Mouse (Mus musculus) CH12.LX (cell line): ENCODE measurements around the gene Gm20388. TPM values are rescaled to one million over a fixed set of nuclear protein-coding genes. Genes with fewer than 3 reads are reported as not detected.

Experiments
- DNase-seq: peaks from one replicate; pipeline ENCODE4 v3.0.0-alpha.2; 2013; ENCODE audit errors: extremely low read depth
- H3K27ac ChIP-seq: 2 replicates; pipeline ENCODE4 v1.5.1; 2012; ENCODE audit warnings: low read depth, mild to moderate bottlenecking, control low read depth, moderate library complexity; ENCODE audit not compliant: insufficient read depth
- H3K27me3 ChIP-seq: replicated peaks from 2 replicates; pipeline ENCODE3; 2012; ENCODE audit warnings: inconsistent platforms
- H3K36me3 ChIP-seq, 2 experiments: replicated peaks in 1 of 2; 2 replicates each; pipeline versions ENCODE3 to v1.6.1; 2012; ENCODE audit warnings: inconsistent platforms in 1 of 2, low read length in 1 of 2, mild to moderate bottlenecking in 1 of 2, mixed read lengths in 1 of 2, moderate library complexity in 1 of 2; ENCODE audit not compliant: control insufficient read depth in 1 of 2, insufficient read depth in 1 of 2
- H3K4me1 ChIP-seq, 2 experiments: 2 replicates each; pipeline ENCODE4 v1.6.1; 2012; ENCODE audit warnings: inconsistent platforms in 1 of 2, moderate library complexity in 1 of 2; ENCODE audit not compliant: insufficient read depth in 2 of 2, control insufficient read depth in 1 of 2
- H3K4me2 ChIP-seq: 2 replicates; pipeline ENCODE4 v1.6.1; 2012; ENCODE audit warnings: low read depth, mild to moderate bottlenecking, control low read depth; ENCODE audit not compliant: poor library complexity, insufficient read depth, severe bottlenecking
- H3K4me3 ChIP-seq, 3 experiments: fragments of 150-350 bp in 1 of 3; sonication (generic) in 1 of 3; replicated peaks in 1 of 3; 2 replicates each; pipeline versions ENCODE3 to v1.5.1; 2011 to 2012; ENCODE audit warnings: low read depth in 2 of 3, low read length in 2 of 3, mild to moderate bottlenecking in 2 of 3, moderate library complexity in 2 of 3, control low read depth in 1 of 3, improper control_type of control experiment in 1 of 3, inconsistent platforms in 1 of 3, mixed read lengths in 1 of 3; ENCODE audit not compliant: poor library complexity in 1 of 3
- H3K79me2 ChIP-seq: replicated peaks from 2 replicates; pipeline ENCODE4 v1.6.1; 2012; ENCODE audit warnings: mild to moderate bottlenecking, moderate library complexity; ENCODE audit not compliant: control insufficient read depth, poor library complexity, insufficient read depth, severe bottlenecking; ENCODE audit errors: extremely low read depth
- H3K9ac ChIP-seq: 2 replicates; pipeline ENCODE4 v1.6.1; 2012; ENCODE audit warnings: low read depth, mild to moderate bottlenecking, control low read depth, moderate library complexity; ENCODE audit not compliant: insufficient read depth
- H3K9me3 ChIP-seq: replicated peaks from 2 replicates; pipeline ENCODE3; 2012; ENCODE audit warnings: low read length, inconsistent platforms, mixed read lengths
- BHLHE40 ChIP-seq: IDR thresholded peaks from 2 replicates; pipeline ENCODE4 v1.6.1; 2011; ENCODE audit warnings: mild to moderate bottlenecking, low read depth, low read length, improper control_type of control experiment
- CTCF ChIP-seq, 2 experiments: IDR thresholded peaks in 1 of 2; conservative IDR thresholded peaks in 1 of 2; 2 replicates each; pipeline ENCODE4 v1.5.1; 2011 to 2012; ENCODE audit warnings: low read depth in 2 of 2, low read length in 2 of 2, improper control_type of control experiment in 1 of 2, inconsistent platforms in 1 of 2, mild to moderate bottlenecking in 1 of 2, moderate library complexity in 1 of 2
- E2F4 ChIP-seq: IDR thresholded peaks from 2 replicates; pipeline ENCODE4 v1.6.1; 2011; ENCODE audit warnings: low read depth, low read length, improper control_type of control experiment; ENCODE audit not compliant: insufficient replicate concordance
- ELF1 ChIP-seq: IDR thresholded peaks from 2 replicates; pipeline ENCODE4 v1.6.1; 2014; ENCODE audit warnings: low read depth, mild to moderate bottlenecking, inconsistent platforms, low read length, improper control_type of control experiment
- EP300 ChIP-seq: IDR thresholded peaks from 2 replicates; pipeline ENCODE4 v1.6.1; 2011; ENCODE audit warnings: low read length, improper control_type of control experiment
- JUN ChIP-seq: IDR thresholded peaks from 2 replicates; pipeline ENCODE4 v1.6.1; 2011; ENCODE audit warnings: low read depth, mild to moderate bottlenecking, low read length, improper control_type of control experiment, moderate library complexity; ENCODE audit not compliant: insufficient read depth
- JUND ChIP-seq: conservative IDR thresholded peaks from 2 replicates; pipeline ENCODE4 v1.6.1; 2011; ENCODE audit warnings: low read depth, low read length, improper control_type of control experiment
- KAT2A ChIP-seq: IDR thresholded peaks from 2 replicates; pipeline ENCODE4 v1.6.1; 2012; ENCODE audit warnings: low read length, improper control_type of control experiment, inconsistent platforms; ENCODE audit not compliant: insufficient replicate concordance
- MAFK ChIP-seq: IDR thresholded peaks from 2 replicates; pipeline ENCODE4 v1.6.1; 2011; ENCODE audit warnings: low read length, improper control_type of control experiment; ENCODE audit not compliant: insufficient replicate concordance
- MAX ChIP-seq: IDR thresholded peaks from 2 replicates; pipeline ENCODE4 v1.6.1; 2011; ENCODE audit warnings: low read length, improper control_type of control experiment
- MAZ ChIP-seq: IDR thresholded peaks from 2 replicates; pipeline ENCODE4 v1.6.1; 2012; ENCODE audit warnings: low read depth, mild to moderate bottlenecking, inconsistent platforms, low read length, improper control_type of control experiment, moderate library complexity
- MEF2A ChIP-seq: IDR thresholded peaks from 2 replicates; pipeline ENCODE4 v1.6.1; 2014; ENCODE audit warnings: low read depth, mild to moderate bottlenecking, inconsistent platforms, low read length, improper control_type of control experiment, borderline replicate concordance
- MYC ChIP-seq: IDR thresholded peaks from 2 replicates; pipeline ENCODE4 v1.6.1; 2011; ENCODE audit warnings: low read depth, mild to moderate bottlenecking, improper control_type of control experiment, low read length
- POLR2A ChIP-seq: IDR thresholded peaks from 2 replicates; pipeline ENCODE4 v1.6.1; 2011; ENCODE audit warnings: low read depth, mild to moderate bottlenecking, improper control_type of control experiment, low read length
- RAD21 ChIP-seq: IDR thresholded peaks from 2 replicates; pipeline ENCODE4 v1.6.1; 2011; ENCODE audit warnings: low read depth, mild to moderate bottlenecking, low read length, improper control_type of control experiment, moderate library complexity
- RCOR1 ChIP-seq: conservative IDR thresholded peaks from 2 replicates; pipeline ENCODE4 v1.6.1; 2012; ENCODE audit warnings: low read depth, mild to moderate bottlenecking, inconsistent platforms, low read length, improper control_type of control experiment
- SIN3A ChIP-seq: IDR thresholded peaks from 2 replicates; pipeline ENCODE4 v1.6.1; 2012; ENCODE audit warnings: low read length, improper control_type of control experiment, inconsistent platforms
- SMC3 ChIP-seq: IDR thresholded peaks from 2 replicates; pipeline ENCODE4 v1.6.1; 2011; ENCODE audit warnings: low read depth, low read length, improper control_type of control experiment
- TBP ChIP-seq: conservative IDR thresholded peaks from 2 replicates; pipeline ENCODE4 v1.6.1; 2011; ENCODE audit warnings: low read depth, low read length, improper control_type of control experiment
- TCF12 ChIP-seq: IDR thresholded peaks from 2 replicates; pipeline ENCODE4 v1.6.1; 2014; ENCODE audit warnings: low read depth, mild to moderate bottlenecking, inconsistent platforms, low read length, improper control_type of control experiment
- UBTF ChIP-seq: IDR thresholded peaks from 2 replicates; pipeline ENCODE4 v1.6.1; 2012; ENCODE audit warnings: low read depth, mild to moderate bottlenecking, inconsistent platforms, low read length, improper control_type of control experiment, moderate library complexity
- USF1 ChIP-seq: IDR thresholded peaks from 2 replicates; pipeline ENCODE4 v1.6.1; 2014; ENCODE audit warnings: low read depth, mild to moderate bottlenecking, inconsistent platforms, low read length, improper control_type of control experiment
- USF2 ChIP-seq: conservative IDR thresholded peaks from 2 replicates; pipeline ENCODE4 v1.6.1; 2011; ENCODE audit warnings: low read depth, low read length, improper control_type of control experiment
- ZC3H11A ChIP-seq: IDR thresholded peaks from 2 replicates; pipeline ENCODE4 v1.6.1; 2012; ENCODE audit warnings: low read depth, mild to moderate bottlenecking, inconsistent platforms, low read length, improper control_type of control experiment
- ZNF384 ChIP-seq: IDR thresholded peaks from 2 replicates; pipeline ENCODE4 v1.6.1; 2012; ENCODE audit warnings: low read depth, low read length, improper control_type of control experiment, inconsistent platforms
- dilution Hi-C: fragments of 300-500 bp; cut with MboI; formaldehyde crosslinking; loops from 2 replicates; pipeline ENCODE4 v1.14.3; 2020; ENCODE audit warnings: low sequenced_read_pairs; ENCODE audit not compliant: extremely low pct_unique_long_range_greater_than_20kb, extremely low pct_ligation_motif_present
- in situ Hi-C: fragments of 300-500 bp; cut with MboI; formaldehyde crosslinking; loops from 3 replicates; pipeline ENCODE4 v1.14.3; 2019; ENCODE audit warnings: low sequenced_read_pairs, low pct_ligation_motif_present, low pct_unique_long_range_greater_than_20kb, mixed read lengths
- polyA plus RNA-seq: library from polyadenylated mRNA; unstranded; fragments of >175 nt; gene quantifications from 2 replicates; pipeline ENCODE4 v1.2.1, GENCODE M21; 2012; ENCODE audit warnings: low read depth; ENCODE audit not compliant: insufficient read length
- total RNA-seq, 2 experiments: library from RNA; depleted of rRNA; stranded (reverse); fragments of 300-350 nt in 1 of 2; fragments of >200 nt in 1 of 2; gene quantifications; 2 replicates each; pipeline ENCODE4 v1.2.3; 2012 to 2014

The Gm20388 gene
- total and polyA plus RNA-seq, 3 experiments: 14.8 to 26.3 (median 22.2) TPM

GRCm38 (mm10) chr8:122114890-122115289, 2204.2 kb downstream of the Gm20388 start:
- H3K4me1 ChIP-seq: peaks cover 10 to 33% of the 10 kb centered on the region in 2 experiments
- DNase-seq: no peak
- no peak overlapping the region for H3K4me3 ChIP-seq
- no peaks in the 10 kb centered on the region for H3K36me3 ChIP-seq
- no peak overlapping the region for H3K4me2 ChIP-seq
- H3K9ac ChIP-seq: no peak overlapping the region
- in situ Hi-C loops (no loop called here), dilution Hi-C loops (no loop called here)
- peaks cover 13% of the 10 kb centered on the region for H3K27me3 ChIP-seq
- H3K9me3 ChIP-seq: no peaks in the 10 kb centered on the region
- no peak overlapping the region for H3K27ac ChIP-seq
- H3K79me2 ChIP-seq: no peaks in the 10 kb centered on the region
- TF ChIP-seq MAFK: no peak
- TF ChIP-seq JUN: no peak
- TF ChIP-seq TCF12: no peak
- TF ChIP-seq ZC3H11A: no peak
- no peak for TF ChIP-seq TBP
- TF ChIP-seq KAT2A: no peak
- no peak for TF ChIP-seq RAD21
- TF ChIP-seq POLR2A: no peak
- no peak for TF ChIP-seq CTCF (conservative IDR thresholded peaks at IDR 0.05 in 1 of 2, IDR thresholded peaks at IDR 0.05 in 1 of 2; ENCODE audit: low read depth in 2 of 2, low read length in 2 of 2)
- no peak for TF ChIP-seq UBTF
- TF ChIP-seq SIN3A: no peak
- no peak for TF ChIP-seq MYC
- TF ChIP-seq MAZ: no peak
- TF ChIP-seq JUND: no peak
- TF ChIP-seq BHLHE40: no peak
- TF ChIP-seq EP300: no peak
- TF ChIP-seq USF1: no peak
- no peak for TF ChIP-seq RCOR1
- no peak for TF ChIP-seq ZNF384
- no peak for TF ChIP-seq MAX

- no peaks in the 10 kb centered on the region for H3K36me3 ChIP-seq
- in situ Hi-C loops (no loop called here), dilution Hi-C loops (no loop called here)
- no peak for TF ChIP-seq USF2
- no peak for TF ChIP-seq RAD21
- TF ChIP-seq UBTF: no peak
- TF ChIP-seq TBP: no peak
- TF ChIP-seq E2F4: no peak
- no peak for TF ChIP-seq ELF1
- no peak for TF ChIP-seq SMC3
- TF ChIP-seq SIN3A: no peak
- no peak for TF ChIP-seq MEF2A
- no peak overlapping the region for H3K9ac ChIP-seq
- H3K27ac ChIP-seq: no peak overlapping the region
- peaks cover 13% of the 10 kb centered on the region for H3K27me3 ChIP-seq
- no peak overlapping the region for H3K4me3 ChIP-seq
- DNase-seq: no peak
- no peaks in the 10 kb centered on the region for H3K9me3 ChIP-seq
- H3K4me1 ChIP-seq: peaks cover 3 to 26% of the 10 kb centered on the region in 2 experiments
- H3K4me2 ChIP-seq: no peak overlapping the region
- no peaks in the 10 kb centered on the region for H3K79me2 ChIP-seq
These were observed 2206.2 kb downstream of the Gm20388 start for GRCm38 (mm10) chr8:122116716-122117357.
